Mouse (Mus musculus): Measurements from ENCODE around the gene Wdr31. TPM values are rescaled to one million over a fixed set of nuclear protein-coding genes. Genes with fewer than 3 reads are reported as not detected.

Wdr31 gene
- polyA plus RNA-seq, 1 experiment from 2014 or later, result 12.5 TPM

GRCm38 (mm10) chr4:62475131-62475530 lies 4.4 kb upstream of the Wdr31 start:
- Histone ChIP-seq H3K4me2 (no peak overlapping the region), H3K36me3 (no peaks in the 10 kb centered on the region), H3K27ac (replicated peaks) (no peak overlapping the region), H3K9ac (replicated peaks) (no peak overlapping the region), H3K27me3 (replicated peaks) (peaks cover 25% of the 10 kb centered on the region), H3K4me3 (replicated peaks) (no peak overlapping the region), H3K4me1 (peaks cover 17% of the 10 kb centered on the region), H3K9me3 (replicated peaks) (no peaks in the 10 kb centered on the region)
- WGBS, result 84% methylated on average over 2 of the region's 2 CpGs
- no peak for ATAC-seq (ENCODE audit: low FRiP score)

GRCm38 (mm10) chr4:62472071-62472470 lies 1.4 kb upstream of the Wdr31 start:
- 97% methylated on average over 2 of the region's 2 CpGs for WGBS
- H3K27ac ChIP-seq (replicated peaks), result no peak overlapping the region
- peaks cover 3% of the 10 kb centered on the region; the same call in 1 of the 2 replicates for H3K27me3 ChIP-seq (replicated peaks)

GRCm38 (mm10) chr4:62468158-62468557 lies 2.5 kb downstream of the Wdr31 start:
- peaks cover 8% of the 10 kb centered on the region for H3K4me1 ChIP-seq
- H3K4me2 ChIP-seq, result no peak overlapping the region
- H3K27me3 ChIP-seq (replicated peaks), result no peaks in the 10 kb centered on the region
- H3K9ac ChIP-seq (replicated peaks), result no peak overlapping the region
- WGBS, result 96% methylated on average over 1 of the region's 1 CpGs
- no peaks in the 10 kb centered on the region for H3K36me3 ChIP-seq
- H3K4me3 ChIP-seq (replicated peaks), result no peak overlapping the region
- H3K9me3 ChIP-seq (replicated peaks), result no peaks in the 10 kb centered on the region
- H3K27ac ChIP-seq (replicated peaks), result no peak overlapping the region
- no peak for ATAC-seq (ENCODE audit: low FRiP score)

More at GRCm38 (mm10) chr4:62472071-62472470, 1.4 kb upstream of the Wdr31 start:
- H3K4me2 ChIP-seq, result no peak overlapping the region
- H3K4me1 ChIP-seq, result peaks cover 8% of the 10 kb centered on the region
- H3K9ac ChIP-seq (replicated peaks), result no peak overlapping the region
- no peak for ATAC-seq (ENCODE audit: low FRiP score)
- H3K4me3 ChIP-seq (replicated peaks), result no peak overlapping the region
- no peaks in the 10 kb centered on the region for H3K36me3 ChIP-seq
- H3K9me3 ChIP-seq (replicated peaks), result no peaks in the 10 kb centered on the region

- H3K27ac ChIP-seq (replicated peaks), result no peak overlapping the region
- WGBS, result 91% methylated on average over 2 of the region's 2 CpGs
- ATAC-seq (ENCODE audit: low FRiP score), result no peak
- H3K4me3 ChIP-seq (replicated peaks), result no peak overlapping the region
- H3K9ac ChIP-seq (replicated peaks), result no peak overlapping the region
- H3K27me3 ChIP-seq (replicated peaks), result no peaks in the 10 kb centered on the region
- no peaks in the 10 kb centered on the region for H3K9me3 ChIP-seq (replicated peaks)
- no peak overlapping the region for H3K4me2 ChIP-seq
- peaks cover 12% of the 10 kb centered on the region for H3K36me3 ChIP-seq
- no peaks in the 10 kb centered on the region for H3K4me1 ChIP-seq
Measured at GRCm38 (mm10) chr4:62463124-62463523, 7.6 kb downstream of the Wdr31 start.

GRCm38 (mm10) chr4:62460348-62460747 lies 10.3 kb downstream of the Wdr31 start:
- 93% methylated on average over 8 of the region's 8 CpGs for WGBS
- no peaks in the 10 kb centered on the region for H3K27me3 ChIP-seq (replicated peaks)
- no peak overlapping the region for H3K9ac ChIP-seq (replicated peaks)
- H3K4me2 ChIP-seq, result no peak overlapping the region
- ATAC-seq (ENCODE audit: low FRiP score), result no peak
- no peaks in the 10 kb centered on the region for H3K4me1 ChIP-seq
- no peak overlapping the region for H3K4me3 ChIP-seq (replicated peaks)
- H3K27ac ChIP-seq (replicated peaks), result no peak overlapping the region
- H3K36me3 ChIP-seq, result peaks cover 12% of the 10 kb centered on the region
- H3K9me3 ChIP-seq (replicated peaks), result no peaks in the 10 kb centered on the region

GRCm38 (mm10) chr4:62459081-62459480 lies 11.6 kb downstream of the Wdr31 start:
- H3K9me3 ChIP-seq (replicated peaks), result no peaks in the 10 kb centered on the region
- H3K4me3 ChIP-seq (replicated peaks), result no peak overlapping the region

GRCm38 (mm10) chr4:62454995-62455394 lies 15.7 kb downstream of the Wdr31 start:
- Histone ChIP-seq H3K9ac (replicated peaks) (no peak overlapping the region), H3K4me1 (no peaks in the 10 kb centered on the region), H3K4me2 (no peak overlapping the region), H3K27ac (replicated peaks) (no peak overlapping the region), H3K4me3 (replicated peaks) (no peak overlapping the region), H3K27me3 (replicated peaks) (no peaks in the 10 kb centered on the region), H3K36me3 (no peaks in the 10 kb centered on the region; the same call in 1 of the 2 replicates), H3K9me3 (replicated peaks) (no peaks in the 10 kb centered on the region)
- no peak; the same call in 1 of the 2 replicates for ATAC-seq (ENCODE audit: low FRiP score)
- 57% methylated on average over 5 of the region's 5 CpGs for WGBS

More at GRCm38 (mm10) chr4:62459081-62459480, 11.6 kb downstream of the Wdr31 start:
- Histone ChIP-seq H3K36me3 (peaks cover 12% of the 10 kb centered on the region), H3K27me3 (replicated peaks) (no peaks in the 10 kb centered on the region), H3K4me1 (no peaks in the 10 kb centered on the region), H3K27ac (replicated peaks) (no peak overlapping the region), H3K9ac (replicated peaks) (no peak overlapping the region), H3K4me2 (no peak overlapping the region)
- no peak for ATAC-seq (ENCODE audit: low FRiP score)
- 62% methylated on average over 3 of the region's 3 CpGs for WGBS

- no peak overlapping the region for H3K4me2 ChIP-seq
- no peaks in the 10 kb centered on the region for H3K4me1 ChIP-seq
- no peak for ATAC-seq (ENCODE audit: low FRiP score)
- H3K27ac ChIP-seq (replicated peaks), result no peak overlapping the region
- H3K36me3 ChIP-seq, result no peaks in the 10 kb centered on the region
- no peaks in the 10 kb centered on the region for H3K27me3 ChIP-seq (replicated peaks)
- H3K9ac ChIP-seq (replicated peaks), result no peak overlapping the region
- H3K9me3 ChIP-seq (replicated peaks), result no peaks in the 10 kb centered on the region
- no peak overlapping the region for H3K4me3 ChIP-seq (replicated peaks)
- WGBS, result 77% methylated on average over 4 of the region's 4 CpGs
Measured at GRCm38 (mm10) chr4:62440986-62441385, 29.7 kb downstream of the Wdr31 start.

GRCm38 (mm10) chr4:62440544-62440943 lies 30.2 kb downstream of the Wdr31 start:
- H3K27ac ChIP-seq (replicated peaks), result no peak overlapping the region
- H3K36me3 ChIP-seq, result no peaks in the 10 kb centered on the region
- H3K4me2 ChIP-seq, result no peak overlapping the region
- H3K4me3 ChIP-seq (replicated peaks), result no peak overlapping the region
- no peak for ATAC-seq (ENCODE audit: low FRiP score)
- 79% methylated on average over 4 of the region's 4 CpGs for WGBS
- H3K4me1 ChIP-seq, result no peaks in the 10 kb centered on the region
- no peak overlapping the region for H3K9ac ChIP-seq (replicated peaks)
- H3K27me3 ChIP-seq (replicated peaks), result no peaks in the 10 kb centered on the region
- no peaks in the 10 kb centered on the region for H3K9me3 ChIP-seq (replicated peaks)

- H3K4me2 ChIP-seq, result no peak overlapping the region
- H3K27ac ChIP-seq (replicated peaks), result no peak overlapping the region
- H3K9me3 ChIP-seq (replicated peaks), result no peaks in the 10 kb centered on the region
- H3K36me3 ChIP-seq, result no peaks in the 10 kb centered on the region
- H3K9ac ChIP-seq (replicated peaks), result no peak overlapping the region
- WGBS, result 75% methylated on average over 4 of the region's 4 CpGs
- H3K27me3 ChIP-seq (replicated peaks), result no peaks in the 10 kb centered on the region
- H3K4me3 ChIP-seq (replicated peaks), result no peak overlapping the region
- no peak for ATAC-seq (ENCODE audit: low FRiP score)
- no peaks in the 10 kb centered on the region for H3K4me1 ChIP-seq
Measured at GRCm38 (mm10) chr4:62439793-62440192, 30.9 kb downstream of the Wdr31 start.

GRCm38 (mm10) chr4:62437871-62438270 lies 32.8 kb downstream of the Wdr31 start:
- Histone ChIP-seq H3K9me3 (replicated peaks) (no peaks in the 10 kb centered on the region), H3K27ac (replicated peaks) (no peak overlapping the region), H3K4me1 (no peaks in the 10 kb centered on the region), H3K9ac (replicated peaks) (no peak overlapping the region), H3K4me2 (no peak overlapping the region), H3K4me3 (replicated peaks) (no peak overlapping the region), H3K36me3 (no peaks in the 10 kb centered on the region), H3K27me3 (replicated peaks) (no peaks in the 10 kb centered on the region)
- ATAC-seq (ENCODE audit: low FRiP score), result no peak
- 90% methylated on average over 7 of the region's 7 CpGs for WGBS

- Histone ChIP-seq H3K36me3 (no peaks in the 10 kb centered on the region), H3K27me3 (replicated peaks) (no peaks in the 10 kb centered on the region), H3K4me3 (replicated peaks) (no peak overlapping the region), H3K4me1 (no peaks in the 10 kb centered on the region), H3K4me2 (no peak overlapping the region), H3K27ac (replicated peaks) (no peak overlapping the region), H3K9me3 (replicated peaks) (no peaks in the 10 kb centered on the region), H3K9ac (replicated peaks) (no peak overlapping the region)
- 91% methylated on average over 3 of the region's 3 CpGs for WGBS
- ATAC-seq (ENCODE audit: low FRiP score), result no peak
Measured at GRCm38 (mm10) chr4:62437256-62437778, 33.4 kb downstream of the Wdr31 start.

All from neural tube, embryonic 15.5 days (tissue).